Comparison of ENCODE assay signal across 8 mouse cellular contexts in the genomic region with DNA sequence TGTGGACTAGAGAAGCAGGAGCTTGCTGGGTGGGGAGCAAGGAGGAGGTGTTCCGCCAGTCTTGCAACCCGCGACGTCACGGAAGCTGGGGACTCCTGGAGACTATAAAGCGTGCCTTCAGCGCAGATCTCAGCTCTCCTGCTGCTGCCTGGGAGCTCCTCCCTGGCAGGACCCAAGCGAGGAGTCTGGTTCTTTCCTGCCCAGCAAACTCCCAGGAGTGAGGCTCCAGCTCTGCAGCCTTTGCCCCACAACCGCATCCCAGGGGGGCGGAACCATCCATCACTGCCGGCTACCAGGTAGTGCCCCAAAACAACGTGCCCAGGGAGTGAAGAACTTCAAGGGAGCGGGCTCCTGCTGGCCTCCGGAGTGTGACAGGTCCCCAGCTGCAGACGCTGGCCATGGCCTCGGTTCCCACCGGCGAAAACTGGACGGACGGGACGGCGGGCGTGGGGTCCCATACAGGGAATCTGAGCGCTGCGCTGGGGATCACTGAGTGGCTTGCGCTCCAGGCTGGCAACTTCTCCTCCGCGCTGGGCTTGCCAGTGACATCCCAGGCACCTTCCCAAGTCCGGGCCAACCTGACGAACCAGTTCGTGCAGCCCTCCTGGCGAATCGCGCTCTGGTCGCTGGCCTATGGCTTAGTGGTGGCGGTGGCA. TPM values are rescaled to one million over a fixed set of nuclear protein-coding genes. Genes with fewer than 3 reads are reported as not detected.
DNase-seq lines count a peak whose midpoint lies in the region; ATAC-seq lines count a peak whose summit lies in the region.

A gene (plus strand): TSS at position 133 of the 656 bp plus-strand sequence.

- peaks cover 11% of the 10 kb centered on the region for H3K27me3 ChIP-seq in liver, embryonic 13.5 days

- H3K4me2 ChIP-seq in liver, embryonic 13.5 days = peak within 1 kb of the TSS; percentile 41

- peak within 1 kb of the TSS; percentile 23; the same call in 1 of the 2 replicates for H3K4me3 ChIP-seq in liver, embryonic 13.5 days (replicated peaks)

- ATAC-seq in frontal cortex, adult (ENCODE audit: low TSS enrichment) = peak; percentile 89
- ATAC-seq in granulocyte monocyte progenitor cell, adult 5-6 weeks (replicated peaks; ENCODE audit: poor library complexity, severe bottlenecking) = peak; percentile 27; the same call in 1 of the 2 replicates
- no peak for ATAC-seq in liver, embryonic 13.5 days (ENCODE audit: low read depth)

- no peak within 1 kb of the TSS for H3K9ac ChIP-seq in liver, embryonic 13.5 days

- H3K27ac ChIP-seq in liver, embryonic 13.5 days = no peak within 1 kb of the TSS

- DNase-seq in frontal cortex, postnatal 25 days (ENCODE audit: low spot score in 2 of 2) = no peak
- peak; percentile 2 for DNase-seq in ovary, adult 18-20 months (ENCODE audit: low spot score)
- no peak for DNase-seq in ovary, postnatal 10 days (ENCODE audit: low spot score)
- DNase-seq in liver, embryonic 13.5 days = no peak
- peak; percentile 1 for DNase-seq in right cerebral cortex, adult 18-20 months
- no peak for DNase-seq in spleen, adult 18-20 months

- H3K9me3 ChIP-seq in liver, embryonic 13.5 days (replicated peaks) = no peaks in the 10 kb centered on the region

- WGBS in liver, embryonic 13.5 days (ENCODE audit: insufficient replicate concordance) = 6% methylated on average over 36 of the region's 36 CpGs

- no peaks in the 10 kb centered on the region for H3K36me3 ChIP-seq in liver, embryonic 13.5 days

- no peaks in the 10 kb centered on the region for H3K4me1 ChIP-seq in liver, embryonic 13.5 days (replicated peaks)

RNA-seq across cellular contexts. Expression of the gene that starts here (rescaled TPM):
- not detected in 2 replicates for total RNA-seq in granulocyte monocyte progenitor cell, adult 5-6 weeks (2014; fragmentation: Nextera tagmentation)
- total RNA-seq in granulocyte monocyte progenitor cell, adult 5-6 weeks (2017) = not detected in 2 replicates
- not detected in 2 replicates for polyA plus RNA-seq in liver, embryonic 13.5 days (2015; fragmentation: Nextera tagmentation; extraction: Ambion mirVana)

Comparison
In these comparisons a context has a peak if more than half of its experiments do, and no peak if none do; other contexts are left out.
1. DNase-seq: peak in ovary, adult 18-20 months (single experiment) and right cerebral cortex, adult 18-20 months (single experiment); none in frontal cortex, postnatal 25 days (0 of 2), ovary, postnatal 10 days (single experiment), liver, embryonic 13.5 days (single experiment) and spleen, adult 18-20 months (0 of 2).
2. Peak in ATAC-seq in granulocyte monocyte progenitor cell, adult 5-6 weeks; RNA of the gene not detected or under 1 TPM.